Mouse (Mus musculus): ENCODE data around the gene Zfyve27. TPM values are rescaled to one million over a fixed set of nuclear protein-coding genes. Genes with fewer than 3 reads are reported as not detected.

Gene Zfyve27
- polyA plus RNA-seq, 1 experiment from 2014 or later, result 17.8 TPM

DNA sequence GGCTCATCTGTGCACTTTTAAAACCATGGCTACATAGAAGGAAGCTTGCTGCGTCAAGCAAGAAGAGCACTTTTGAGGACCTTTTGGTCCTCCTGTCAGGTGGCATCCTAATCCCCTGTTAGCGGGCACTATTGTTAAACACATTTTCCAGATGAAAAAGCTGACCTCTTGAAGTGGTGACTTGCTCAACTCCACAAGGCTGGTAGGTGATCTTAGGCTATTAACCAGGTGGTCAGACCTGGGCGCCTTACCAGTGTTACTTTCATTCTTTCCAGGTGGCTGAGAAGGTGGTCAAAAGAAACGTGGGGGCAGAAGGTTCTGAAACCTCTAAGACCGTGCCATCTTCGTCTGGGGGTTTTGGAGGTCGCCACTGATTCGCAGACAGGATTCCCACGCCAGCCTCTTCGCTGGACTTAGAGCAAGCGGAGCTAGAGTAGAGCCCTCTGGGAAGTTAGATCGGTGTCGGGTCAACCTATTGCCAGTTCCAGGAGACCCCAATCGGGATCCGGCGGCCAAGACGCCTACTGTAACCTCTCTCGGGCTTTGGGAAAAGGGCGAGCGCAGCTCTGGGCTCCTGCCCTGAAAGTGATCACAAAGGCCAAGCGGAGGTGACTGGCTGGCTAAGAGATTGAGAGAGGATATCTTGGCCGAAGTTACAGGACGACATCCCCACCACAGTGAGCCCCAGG is 35.6 kb upstream of the Zfyve27 start:
- peaks cover 2% of the 10 kb centered on the region; the same call in 1 of the 2 replicates for H3K4me1 ChIP-seq (ENCODE audit: control insufficient read depth, insufficient read depth, low read length)
- peak; percentile 7; the same call in 1 of the 2 replicates for ATAC-seq (ENCODE audit: low FRiP score, low TSS enrichment)
- peak overlapping the region; percentile 64; the same call in 1 of the 2 replicates for H3K27ac ChIP-seq (ENCODE audit: low read depth, low read length)
- H3K9me3 ChIP-seq (ENCODE audit: control insufficient read depth, low read length), result no peaks in the 10 kb centered on the region
- 5% methylated on average over 23 of the region's 23 CpGs for WGBS
- H3K4me2 ChIP-seq (replicated peaks; ENCODE audit: low read depth, low read length), result peak overlapping the region; percentile 87
- H3K4me3 ChIP-seq (ENCODE audit: low read length), result peak overlapping the region; percentile 56
- peak overlapping the region; percentile 67 for H3K9ac ChIP-seq (ENCODE audit: low read depth, low read length)
- H3K36me3 ChIP-seq (ENCODE audit: control insufficient read depth, insufficient read depth, low read length), result peaks cover 16% of the 10 kb centered on the region
- no peaks in the 10 kb centered on the region for H3K27me3 ChIP-seq (ENCODE audit: control insufficient read depth, insufficient read depth, low read length)

DNA sequence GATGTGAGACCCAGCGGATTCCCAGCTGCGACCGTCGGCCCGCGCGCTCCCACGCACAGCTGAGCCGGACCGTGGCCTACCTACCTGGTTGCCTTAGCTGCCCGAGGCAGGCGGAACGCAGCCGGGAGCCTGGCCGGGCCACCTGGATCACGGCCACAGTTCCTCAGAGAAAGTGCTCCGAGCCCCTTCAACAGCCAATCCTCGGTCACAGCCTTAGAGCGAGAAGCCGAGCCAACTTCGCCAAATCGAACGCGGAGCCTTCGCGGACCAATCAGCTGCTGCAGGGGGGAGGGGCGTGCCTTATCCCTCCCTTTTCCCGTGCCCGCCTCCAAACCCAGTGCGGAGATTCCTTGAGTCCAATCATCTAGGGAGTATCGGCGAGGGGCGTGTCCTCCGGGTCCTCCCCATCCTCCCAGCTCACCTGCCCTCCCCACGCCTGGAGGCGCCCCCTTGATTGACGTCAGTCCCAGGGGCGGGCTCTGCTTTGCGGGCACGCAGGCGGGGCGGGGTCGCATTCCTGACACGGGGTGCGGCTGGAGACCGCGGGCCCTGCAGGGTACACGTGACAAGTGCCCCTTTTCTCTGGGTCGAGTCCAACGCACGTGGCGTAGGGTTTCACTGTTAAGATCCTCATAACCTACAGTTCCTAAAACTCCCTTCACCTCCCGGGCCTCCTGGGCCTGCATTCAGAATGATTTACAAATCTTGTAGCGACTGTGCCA is 34.8 kb upstream of the Zfyve27 start, which contains the start of gene Avpi1:
Gene Avpi1, minus strand, starts transcription at position 273 of the 722 bp plus-strand sequence.
- H3K4me3 ChIP-seq (ENCODE audit: low read length), result peak within 1 kb of the TSS; percentile 56
- H3K36me3 ChIP-seq (ENCODE audit: control insufficient read depth, insufficient read depth, low read length), result peaks cover 10% of the 10 kb centered on the region
- H3K9me3 ChIP-seq (ENCODE audit: control insufficient read depth, low read length), result no peaks in the 10 kb centered on the region
- H3K4me2 ChIP-seq (replicated peaks; ENCODE audit: low read depth, low read length), result peak within 1 kb of the TSS; percentile 87
- peak within 1 kb of the TSS; percentile 67 for H3K9ac ChIP-seq (ENCODE audit: low read depth, low read length)
- H3K4me1 ChIP-seq (ENCODE audit: control insufficient read depth, insufficient read depth, low read length), result peaks cover 2% of the 10 kb centered on the region; the same call in 1 of the 2 replicates
- H3K27ac ChIP-seq (ENCODE audit: low read depth, low read length), result peak within 1 kb of the TSS; percentile 83
- under 1% methylated on average over 54 of the region's 54 CpGs for WGBS
- ATAC-seq (ENCODE audit: low FRiP score, low TSS enrichment), result peak; percentile 98
- no peaks in the 10 kb centered on the region for H3K27me3 ChIP-seq (ENCODE audit: control insufficient read depth, insufficient read depth, low read length)

DNA sequence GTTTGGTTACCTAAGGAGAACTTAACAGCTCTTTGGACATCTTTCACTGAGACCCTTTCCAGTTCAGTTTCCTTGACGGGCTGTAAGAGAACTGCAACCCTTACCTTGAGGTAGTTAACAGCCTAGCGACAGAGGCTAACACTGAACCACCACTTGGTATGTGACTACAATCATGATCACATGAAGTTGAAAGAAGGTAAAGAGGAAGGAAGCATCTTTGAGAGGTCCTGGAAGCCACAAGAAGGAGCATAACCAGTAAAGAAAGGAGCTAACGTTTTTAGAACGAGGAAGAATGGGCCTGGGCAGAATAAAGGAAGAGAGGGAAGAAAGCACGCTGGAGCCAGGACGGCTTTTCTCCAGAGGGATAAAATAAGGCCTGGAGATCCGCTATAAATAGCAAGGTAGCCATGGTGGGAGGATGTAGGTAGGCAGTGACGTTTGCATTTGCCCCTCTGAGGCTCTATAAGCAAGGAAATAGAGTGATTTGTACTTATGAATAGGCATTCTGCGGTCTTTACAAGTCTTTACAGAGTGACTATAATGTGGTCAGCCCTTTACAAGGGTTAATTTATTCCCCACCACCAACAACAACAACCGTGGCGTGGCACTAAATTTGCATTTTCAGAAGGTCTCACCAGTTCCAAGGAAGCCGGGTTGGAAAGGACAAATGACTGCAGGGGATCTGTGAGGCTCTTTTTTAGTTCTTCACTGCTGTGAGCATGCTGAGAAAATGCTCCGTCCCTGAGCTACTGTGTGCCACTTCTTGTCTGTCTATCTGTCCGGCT is 34.0 kb upstream of the Zfyve27 start:
- peaks cover 2% of the 10 kb centered on the region; the same call in 1 of the 2 replicates for H3K4me1 ChIP-seq (ENCODE audit: control insufficient read depth, insufficient read depth, low read length)
- peak overlapping the region; percentile 83 for H3K27ac ChIP-seq (ENCODE audit: low read depth, low read length)
- H3K9ac ChIP-seq (ENCODE audit: low read depth, low read length), result peak overlapping the region; percentile 67
- peaks cover 2% of the 10 kb centered on the region; the same call in 1 of the 2 replicates for H3K36me3 ChIP-seq (ENCODE audit: control insufficient read depth, insufficient read depth, low read length)
- no peaks in the 10 kb centered on the region for H3K9me3 ChIP-seq (ENCODE audit: control insufficient read depth, low read length)
- H3K4me3 ChIP-seq (ENCODE audit: low read length), result peak overlapping the region; percentile 56
- H3K4me2 ChIP-seq (replicated peaks; ENCODE audit: low read depth, low read length), result peak overlapping the region; percentile 87
- no peak; the same call in 1 of the 2 replicates for ATAC-seq (ENCODE audit: low FRiP score, low TSS enrichment)
- no peaks in the 10 kb centered on the region for H3K27me3 ChIP-seq (ENCODE audit: control insufficient read depth, insufficient read depth, low read length)
- WGBS, result 38% methylated on average over 14 of the region's 14 CpGs

DNA sequence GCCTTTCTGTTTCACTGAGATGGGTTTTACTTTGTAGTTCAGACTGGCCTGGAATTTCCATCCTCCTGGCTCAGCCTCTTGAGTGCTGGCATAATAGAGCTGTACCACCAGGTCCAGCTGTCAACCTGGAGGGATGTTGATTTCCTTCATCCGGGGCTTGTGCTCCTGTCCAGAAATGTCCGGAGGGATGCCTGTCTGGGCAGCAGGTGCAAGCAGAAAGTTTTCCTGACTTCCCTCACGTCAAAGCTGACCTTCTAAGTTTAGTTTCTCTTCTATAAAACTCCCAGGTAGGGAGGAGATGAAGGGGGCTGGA is 33.5 kb upstream of the Zfyve27 start:
- Histone ChIP-seq H3K9ac (ENCODE audit: low read depth, low read length) (no peak overlapping the region), H3K4me1 (ENCODE audit: control insufficient read depth, insufficient read depth, low read length) (peaks cover 2% of the 10 kb centered on the region; the same call in 1 of the 2 replicates), H3K27ac (ENCODE audit: low read depth, low read length) (no peak overlapping the region), H3K4me2 (replicated peaks; ENCODE audit: low read depth, low read length) (no peak overlapping the region), H3K27me3 (ENCODE audit: control insufficient read depth, insufficient read depth, low read length) (no peaks in the 10 kb centered on the region), H3K9me3 (ENCODE audit: control insufficient read depth, low read length) (no peaks in the 10 kb centered on the region), H3K36me3 (ENCODE audit: control insufficient read depth, insufficient read depth, low read length) (no peaks in the 10 kb centered on the region), H3K4me3 (ENCODE audit: low read length) (no peak overlapping the region)
- no peak for ATAC-seq (ENCODE audit: low FRiP score, low TSS enrichment)
- WGBS, result 57% methylated on average over 3 of the region's 3 CpGs

DNA sequence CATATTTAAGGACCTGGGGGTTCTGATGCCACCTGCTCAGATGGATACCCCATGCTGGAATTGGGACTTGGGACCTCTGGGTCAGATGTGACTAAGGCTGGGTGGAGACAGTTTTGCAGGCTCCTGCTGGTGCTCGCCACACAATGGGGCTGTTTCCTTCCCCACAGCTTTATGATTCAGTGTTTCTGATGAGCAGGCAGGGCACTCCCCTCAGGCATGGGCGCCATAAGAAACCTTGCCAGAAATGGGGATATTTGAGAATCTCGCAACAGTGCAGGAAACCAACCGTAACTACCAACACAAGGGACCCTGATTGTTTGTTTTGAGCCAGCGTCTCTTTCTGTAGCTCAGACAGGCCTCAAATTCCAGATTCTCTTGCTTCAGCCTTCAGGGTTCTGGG is 32.6 kb upstream of the Zfyve27 start:
- Histone ChIP-seq H3K4me3 (ENCODE audit: low read length) (no peak overlapping the region), H3K27me3 (ENCODE audit: control insufficient read depth, insufficient read depth, low read length) (no peaks in the 10 kb centered on the region), H3K9me3 (ENCODE audit: control insufficient read depth, low read length) (no peaks in the 10 kb centered on the region), H3K9ac (ENCODE audit: low read depth, low read length) (no peak overlapping the region), H3K36me3 (ENCODE audit: control insufficient read depth, insufficient read depth, low read length) (no peaks in the 10 kb centered on the region), H3K4me1 (ENCODE audit: control insufficient read depth, insufficient read depth, low read length) (peaks cover 2% of the 10 kb centered on the region; the same call in 1 of the 2 replicates), H3K27ac (ENCODE audit: low read depth, low read length) (no peak overlapping the region), H3K4me2 (replicated peaks; ENCODE audit: low read depth, low read length) (no peak overlapping the region)
- no peak for ATAC-seq (ENCODE audit: low FRiP score, low TSS enrichment)
- 49% methylated on average over 5 of the region's 5 CpGs for WGBS

DNA sequence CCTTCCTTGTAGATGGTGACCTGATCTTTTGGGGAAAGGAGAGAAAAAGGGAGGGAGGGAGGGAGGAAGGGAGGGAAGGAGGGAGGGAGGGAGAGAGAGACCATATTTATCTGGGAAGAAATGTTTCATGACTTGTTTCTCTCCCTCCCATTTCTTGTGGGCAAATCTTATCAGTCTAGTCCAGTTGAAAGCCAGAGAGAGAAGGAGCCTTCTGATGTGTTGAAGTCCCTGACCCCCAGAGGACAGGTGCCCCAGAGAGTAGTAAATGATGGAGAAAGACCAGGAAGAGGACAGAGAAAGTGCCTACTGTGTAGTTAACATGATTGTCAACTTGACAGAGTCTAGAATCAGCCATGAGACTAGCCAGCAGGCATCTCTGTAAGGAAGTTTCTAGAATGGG is 28.7 kb upstream of the Zfyve27 start:
- H3K4me3 ChIP-seq (ENCODE audit: low read length), result no peak overlapping the region
- H3K27ac ChIP-seq (ENCODE audit: low read depth, low read length), result no peak overlapping the region
- ATAC-seq (ENCODE audit: low FRiP score, low TSS enrichment), result no peak
- no peak overlapping the region for H3K4me2 ChIP-seq (replicated peaks; ENCODE audit: low read depth, low read length)
- no peak overlapping the region for H3K9ac ChIP-seq (ENCODE audit: low read depth, low read length)
- no peaks in the 10 kb centered on the region for H3K36me3 ChIP-seq (ENCODE audit: control insufficient read depth, insufficient read depth, low read length)
- no peaks in the 10 kb centered on the region for H3K9me3 ChIP-seq (ENCODE audit: control insufficient read depth, low read length)
- no peaks in the 10 kb centered on the region for H3K27me3 ChIP-seq (ENCODE audit: control insufficient read depth, insufficient read depth, low read length)
- H3K4me1 ChIP-seq (ENCODE audit: control insufficient read depth, insufficient read depth, low read length), result no peaks in the 10 kb centered on the region

DNA sequence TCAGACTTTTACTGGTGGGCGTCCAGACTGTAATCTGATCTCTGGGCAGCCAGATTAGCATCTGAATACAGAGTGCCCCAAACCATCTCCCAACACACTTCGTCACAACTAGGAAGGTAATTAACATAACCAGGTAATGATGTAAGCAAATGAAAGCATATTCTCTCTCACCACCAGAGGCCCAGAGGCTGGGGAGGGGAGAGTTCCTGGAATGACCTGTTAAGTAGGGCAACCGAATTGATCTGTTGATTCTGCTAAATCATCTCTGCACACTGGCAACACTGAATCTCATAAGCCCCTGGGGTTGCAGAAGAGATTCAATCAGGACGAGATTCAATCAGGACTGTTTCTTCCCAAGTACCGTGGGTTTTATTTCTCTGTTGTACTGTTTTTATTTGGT is 27.6 kb upstream of the Zfyve27 start:
- Histone ChIP-seq H3K9me3 (ENCODE audit: control insufficient read depth, low read length) (no peaks in the 10 kb centered on the region), H3K27ac (ENCODE audit: low read depth, low read length) (no peak overlapping the region), H3K4me1 (ENCODE audit: control insufficient read depth, insufficient read depth, low read length) (no peaks in the 10 kb centered on the region), H3K4me3 (ENCODE audit: low read length) (no peak overlapping the region), H3K27me3 (ENCODE audit: control insufficient read depth, insufficient read depth, low read length) (no peaks in the 10 kb centered on the region), H3K36me3 (ENCODE audit: control insufficient read depth, insufficient read depth, low read length) (no peaks in the 10 kb centered on the region), H3K9ac (ENCODE audit: low read depth, low read length) (no peak overlapping the region), H3K4me2 (replicated peaks; ENCODE audit: low read depth, low read length) (no peak overlapping the region)
- 24% methylated on average over 5 of the region's 5 CpGs for WGBS
- ATAC-seq (ENCODE audit: low FRiP score, low TSS enrichment), result no peak

DNA sequence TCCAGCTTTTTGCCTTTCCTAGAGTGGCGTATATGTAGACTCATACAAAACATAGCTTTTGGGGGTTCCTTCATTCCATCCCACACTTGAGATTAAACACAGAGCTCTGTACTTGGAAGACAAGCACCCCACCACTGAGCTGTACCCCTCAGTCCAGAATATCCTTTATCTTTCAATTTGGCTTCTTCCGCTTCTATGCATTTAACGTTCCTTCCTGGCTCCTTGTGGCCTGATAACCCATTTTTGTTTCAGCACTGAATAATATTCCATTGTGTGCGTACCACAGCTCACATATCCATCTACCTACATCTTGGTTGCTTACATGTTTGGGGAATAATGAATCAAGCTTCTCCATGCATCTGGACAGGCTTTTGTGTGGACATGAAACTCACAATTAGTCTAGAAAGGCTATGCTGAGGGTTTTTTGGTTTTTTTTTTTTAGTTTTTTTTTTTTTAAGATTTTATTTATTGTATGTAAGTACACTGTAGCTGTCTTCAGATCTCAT is 26.5 kb upstream of the Zfyve27 start:
- Histone ChIP-seq H3K27me3 (ENCODE audit: control insufficient read depth, insufficient read depth, low read length) (no peaks in the 10 kb centered on the region), H3K4me2 (replicated peaks; ENCODE audit: low read depth, low read length) (no peak overlapping the region), H3K9ac (ENCODE audit: low read depth, low read length) (no peak overlapping the region), H3K27ac (ENCODE audit: low read depth, low read length) (no peak overlapping the region), H3K4me1 (ENCODE audit: control insufficient read depth, insufficient read depth, low read length) (no peaks in the 10 kb centered on the region), H3K36me3 (ENCODE audit: control insufficient read depth, insufficient read depth, low read length) (no peaks in the 10 kb centered on the region), H3K9me3 (ENCODE audit: control insufficient read depth, low read length) (no peaks in the 10 kb centered on the region), H3K4me3 (ENCODE audit: low read length) (no peak overlapping the region)
- WGBS, result 90% methylated on average over 4 of the region's 4 CpGs
- ATAC-seq (ENCODE audit: low FRiP score, low TSS enrichment), result no peak
